Mouse (Mus musculus) kidney, embryonic 14.5 days (tissue): ENCODE results near the gene Zfp607b. TPM values are rescaled to one million over a fixed set of nuclear protein-coding genes. Genes with fewer than 3 reads are reported as not detected.

ENCODE experiments used
- ATAC-seq: fragments of 200-750 bp; cut with Nextera tagmentation; 2 replicates; pipeline ENCODE4 v1.8.0; 2017; ENCODE audit warnings: moderate number of reproducible peaks, mild to moderate bottlenecking, moderate TSS enrichment, moderate library complexity; ENCODE audit not compliant: low FRiP score, low TSS enrichment
- H3K27ac ChIP-seq: fragments of 300-500 bp; sonication (generic); 2 replicates; pipeline ENCODE4 v1.5.1; 2014; ENCODE audit warnings: low read depth, mild to moderate bottlenecking, low read length, moderate library complexity, mixed read lengths
- H3K27me3 ChIP-seq: fragments of 300-500 bp; sonication (generic); 2 replicates; pipeline ENCODE4 v1.6.1; 2014; ENCODE audit warnings: mild to moderate bottlenecking, low read length; ENCODE audit not compliant: control insufficient read depth, insufficient read depth
- H3K36me3 ChIP-seq: fragments of 300-500 bp; sonication (generic); 2 replicates; pipeline ENCODE4 v1.6.1; 2014; ENCODE audit warnings: low read length, mixed read lengths; ENCODE audit not compliant: control insufficient read depth, insufficient read depth
- H3K4me1 ChIP-seq: fragments of 300-500 bp; sonication (generic); 2 replicates; pipeline ENCODE4 v1.6.1; 2014; ENCODE audit warnings: low read length, mixed read lengths; ENCODE audit not compliant: control insufficient read depth, insufficient read depth
- H3K4me2 ChIP-seq: fragments of 300-500 bp; sonication (generic); replicated peaks from 2 replicates; pipeline ENCODE4 v1.6.1; 2014; ENCODE audit warnings: low read depth, mild to moderate bottlenecking, low read length
- H3K4me3 ChIP-seq: fragments of 300-500 bp; sonication (generic); 2 replicates; pipeline ENCODE4 v1.5.1; 2014; ENCODE audit warnings: mild to moderate bottlenecking, low read length
- H3K9ac ChIP-seq: fragments of 300-500 bp; sonication (generic); 2 replicates; pipeline ENCODE4 v1.6.1; 2014; ENCODE audit warnings: low read depth, mild to moderate bottlenecking, low read length, moderate library complexity
- H3K9me3 ChIP-seq: fragments of 300-500 bp; sonication (generic); 2 replicates; pipeline ENCODE4 v1.6.1; 2016; ENCODE audit warnings: low read length; ENCODE audit not compliant: control insufficient read depth
- WGBS: fragments of 180-500 bp; shearing (Covaris S2); extraction: QIAGEN DNeasy Blood & Tissue Kit; methylation state at CpG from one replicate; pipeline ENCODE4 v1.1.7; 2014; 5-methylcytosine and 5-hydroxymethylcytosine counted together
- polyA plus RNA-seq: library from polyadenylated mRNA; unstranded; fragments of >200 nt; fragmentation: Nextera tagmentation; extraction: Ambion mirVana; gene quantifications from 2 replicates; pipeline ENCODE4 v1.2.1, GENCODE M21; 2014

Gene Zfp607b
- polyA plus RNA-seq, result 4.2 and 4.3 TPM in 2 replicates

- Histone ChIP-seq H3K36me3 (no peaks in the 10 kb centered on the region), H3K4me1 (peaks cover 8% of the 10 kb centered on the region; the same call in 1 of the 2 replicates), H3K9me3 (no peaks in the 10 kb centered on the region), H3K9ac (peak within 1 kb of the TSS; percentile 70), H3K27ac (peak within 1 kb of the TSS; percentile 20; the same call in 1 of the 2 replicates), H3K27me3 (no peaks in the 10 kb centered on the region), H3K4me2 (peak within 1 kb of the TSS; percentile 78), H3K4me3 (peak within 1 kb of the TSS; percentile 52)
- ATAC-seq, result peak; percentile 99
- 1% methylated on average over 19 of the region's 19 CpGs for WGBS
Observed at GRCm38 (mm10) chr7:27688815-27689612, at the start of gene Zfp607b. TSS of gene Zfp607b (plus strand) at chr7:27689340.

GRCm38 (mm10) chr7:27644471-27644870 is 44.7 kb upstream of the Zfp607b start:
- Histone ChIP-seq H3K27me3 (no peaks in the 10 kb centered on the region), H3K27ac (no peak overlapping the region), H3K4me2 (no peak overlapping the region), H3K4me3 (no peak overlapping the region), H3K4me1 (no peaks in the 10 kb centered on the region), H3K9ac (no peak overlapping the region), H3K36me3 (no peaks in the 10 kb centered on the region), H3K9me3 (no peaks in the 10 kb centered on the region)
- no peak for ATAC-seq
- WGBS, result 61% methylated on average over 1 of the region's 1 CpGs

GRCm38 (mm10) chr7:27646516-27646915 is 42.6 kb upstream of the Zfp607b start:
- no peaks in the 10 kb centered on the region for H3K36me3 ChIP-seq
- H3K27me3 ChIP-seq, result peaks cover 1% of the 10 kb centered on the region; the same call in 1 of the 2 replicates
- H3K4me1 ChIP-seq, result no peaks in the 10 kb centered on the region
- H3K9me3 ChIP-seq, result no peaks in the 10 kb centered on the region
- H3K27ac ChIP-seq, result no peak overlapping the region
- WGBS, result 86% methylated on average over 7 of the region's 7 CpGs
- no peak overlapping the region for H3K4me2 ChIP-seq
- H3K4me3 ChIP-seq, result no peak overlapping the region
- ATAC-seq, result no peak
- H3K9ac ChIP-seq, result no peak overlapping the region

GRCm38 (mm10) chr7:27647281-27648002 is 41.7 kb upstream of the Zfp607b start:
- Histone ChIP-seq H3K9ac (no peak overlapping the region), H3K4me2 (no peak overlapping the region), H3K4me1 (no peaks in the 10 kb centered on the region), H3K27ac (no peak overlapping the region), H3K9me3 (no peaks in the 10 kb centered on the region), H3K27me3 (peaks cover 8% of the 10 kb centered on the region; the same call in 1 of the 2 replicates), H3K4me3 (no peak overlapping the region), H3K36me3 (no peaks in the 10 kb centered on the region)
- 82% methylated on average over 6 of the region's 6 CpGs for WGBS
- ATAC-seq, result no peak

- H3K9ac ChIP-seq, result no peak overlapping the region
- H3K36me3 ChIP-seq, result no peaks in the 10 kb centered on the region
- H3K9me3 ChIP-seq, result no peaks in the 10 kb centered on the region
- H3K27ac ChIP-seq, result no peak overlapping the region
- no peak for ATAC-seq
- H3K4me1 ChIP-seq, result 0 out of 2 replicates have a peak, but pooled peaks cover 4% of the 10 kb centered on the region
- 92% methylated on average over 11 of the region's 11 CpGs for WGBS
- peaks cover 31% of the 10 kb centered on the region for H3K27me3 ChIP-seq
- no peak overlapping the region for H3K4me3 ChIP-seq
- no peak overlapping the region for H3K4me2 ChIP-seq
Observed at GRCm38 (mm10) chr7:27649723-27650122, 39.4 kb upstream of the Zfp607b start.

GRCm38 (mm10) chr7:27650949-27651348 is 38.2 kb upstream of the Zfp607b start:
- H3K9ac ChIP-seq, result no peak overlapping the region
- 0 out of 2 replicates have a peak, but pooled peaks cover 4% of the 10 kb centered on the region for H3K4me1 ChIP-seq
- H3K36me3 ChIP-seq, result no peaks in the 10 kb centered on the region
- ATAC-seq, result no peak
- H3K4me2 ChIP-seq, result peak overlapping the region; percentile 19; the same call in 1 of the 2 replicates
- H3K4me3 ChIP-seq, result no peak overlapping the region
- H3K27ac ChIP-seq, result no peak overlapping the region
- peaks cover 42% of the 10 kb centered on the region for H3K27me3 ChIP-seq
- 7% methylated on average over 10 of the region's 10 CpGs for WGBS
- no peaks in the 10 kb centered on the region for H3K9me3 ChIP-seq

- Histone ChIP-seq H3K36me3 (no peaks in the 10 kb centered on the region; the same call in 1 of the 2 replicates), H3K27me3 (peaks cover 61% of the 10 kb centered on the region), H3K4me3 (peak within 1 kb of the TSS; percentile 15), H3K4me1 (0 out of 2 replicates have a peak, but pooled peaks cover 4% of the 10 kb centered on the region), H3K4me2 (peak within 1 kb of the TSS; percentile 40), H3K9me3 (no peaks in the 10 kb centered on the region), H3K9ac (no peak within 1 kb of the TSS), H3K27ac (no peak within 1 kb of the TSS)
- WGBS, result 5% methylated on average over 45 of the region's 62 CpGs
- ATAC-seq, result peak; percentile 64
Observed at GRCm38 (mm10) chr7:27653681-27654437, 35.3 kb upstream of the Zfp607b start, which contains the start of gene Ttc9b. TSS of gene Ttc9b (plus strand) at chr7:27653915.

GRCm38 (mm10) chr7:27654607-27655276 is 34.4 kb upstream of the Zfp607b start:
- Histone ChIP-seq H3K9me3 (no peaks in the 10 kb centered on the region), H3K27me3 (peaks cover 64% of the 10 kb centered on the region), H3K4me2 (no peak overlapping the region), H3K4me1 (0 out of 2 replicates have a peak, but pooled peaks cover 4% of the 10 kb centered on the region), H3K9ac (no peak overlapping the region), H3K36me3 (no peaks in the 10 kb centered on the region; the same call in 1 of the 2 replicates), H3K27ac (no peak overlapping the region), H3K4me3 (no peak overlapping the region)
- 66% methylated on average over 20 of the region's 20 CpGs for WGBS
- ATAC-seq, result no peak
